Comparison of ENCODE assay signal across 15 mouse cellular contexts in genomic region chr5:53376856-53377255, GRCm38 (mm10).
DNase-seq lines count a peak whose midpoint lies in the region; ATAC-seq and TF ChIP-seq lines count a peak whose summit lies in the region.
"Had no signal": no experiment of that assay in that cellular context is flagged by ENCODE, and none has a peak within 500 bp of the region (broad histone marks: within the 10 kb centered on the region; RNA-seq: fewer than 3 reads in every experiment).

No protein-coding gene starts in this region.

- peak overlapping the region; percentile 84 for H3K27ac ChIP-seq in gastrocnemius, adult 2 months
- H3K27ac ChIP-seq in embryonic facial prominence, embryonic 13.5 days = peak overlapping the region; percentile 73
- H3K27ac ChIP-seq in limb, embryonic 12.5 days = peak overlapping the region; percentile 58
- H3K27ac ChIP-seq in hindbrain, embryonic 14.5 days = no peak overlapping the region
- H3K27ac ChIP-seq: forebrain, embryonic 10.5 days; liver, embryonic 14.5 days; neural tube, embryonic 15.5 days had no signal

- intact Hi-C loops in gastrocnemius, adult 2 months (cut with DNase I) = loop anchor here (5.0 kb wide), 1 partner anchor 140 kb away; no protein-coding TSS in a partner anchor
- intact Hi-C loops in gastrocnemius, postnatal 36 days (cut with DNase I) = loop anchor here (5.0 kb wide), 1 partner anchor 215 kb away; no protein-coding TSS in a partner anchor

- no peak overlapping the region for H3K4me3 ChIP-seq in gastrocnemius, adult 2 months
- no peak overlapping the region for H3K4me3 ChIP-seq in embryonic facial prominence, embryonic 13.5 days
- no peak overlapping the region for H3K4me3 ChIP-seq in limb, embryonic 12.5 days (replicated peaks)
- H3K4me3 ChIP-seq in hindbrain, embryonic 14.5 days (replicated peaks; ENCODE audit: low read length) = no peak overlapping the region
- H3K4me3 ChIP-seq: forebrain, embryonic 10.5 days; neural tube, embryonic 15.5 days had no signal

- no peak for ATAC-seq in embryonic facial prominence, embryonic 13.5 days (ENCODE audit: insufficient number of reproducible peaks, insufficient read depth, low FRiP score, low TSS enrichment, low read depth)
- no peak for ATAC-seq in limb, embryonic 12.5 days (ENCODE audit: insufficient number of reproducible peaks, insufficient read depth, low FRiP score, low TSS enrichment, low read depth)
- ATAC-seq in hindbrain, embryonic 14.5 days (ENCODE audit: low FRiP score) = no peak
- ATAC-seq: inflammation-experienced regulatory T-cells, adult 6 months had no signal

- no peak overlapping the region for H3K4me2 ChIP-seq in embryonic facial prominence, embryonic 13.5 days
- H3K4me2 ChIP-seq in limb, embryonic 12.5 days = no peak overlapping the region
- no peak overlapping the region for H3K4me2 ChIP-seq in hindbrain, embryonic 14.5 days (replicated peaks)
- H3K4me2 ChIP-seq: neural tube, embryonic 15.5 days had no signal

- peaks cover 54% of the 10 kb centered on the region for H3K4me1 ChIP-seq in embryonic facial prominence, embryonic 13.5 days
- peaks cover 79% of the 10 kb centered on the region for H3K4me1 ChIP-seq in limb, embryonic 12.5 days (replicated peaks)
- peaks cover 4% of the 10 kb centered on the region; the same call in 1 of the 2 replicates for H3K4me1 ChIP-seq in hindbrain, embryonic 14.5 days (replicated peaks; ENCODE audit: control insufficient read depth, insufficient read depth, low read length)

- no peaks in the 10 kb centered on the region for H3K36me3 ChIP-seq in embryonic facial prominence, embryonic 13.5 days
- no peaks in the 10 kb centered on the region for H3K36me3 ChIP-seq in limb, embryonic 12.5 days
- no peaks in the 10 kb centered on the region for H3K36me3 ChIP-seq in hindbrain, embryonic 14.5 days (replicated peaks; ENCODE audit: control insufficient read depth, insufficient read depth)
- H3K36me3 ChIP-seq: forebrain, embryonic 10.5 days; neural tube, embryonic 15.5 days had no signal

- no peaks in the 10 kb centered on the region for H3K9me3 ChIP-seq in embryonic facial prominence, embryonic 13.5 days
- no peaks in the 10 kb centered on the region for H3K9me3 ChIP-seq in limb, embryonic 12.5 days
- no peaks in the 10 kb centered on the region for H3K9me3 ChIP-seq in hindbrain, embryonic 14.5 days (ENCODE audit: control insufficient read depth, low read length)
- H3K9me3 ChIP-seq: forebrain, embryonic 10.5 days; neural tube, embryonic 15.5 days had no signal

- no peak overlapping the region for H3K9ac ChIP-seq in embryonic facial prominence, embryonic 13.5 days
- H3K9ac ChIP-seq in limb, embryonic 12.5 days (replicated peaks) = no peak overlapping the region
- H3K9ac ChIP-seq in hindbrain, embryonic 14.5 days = no peak overlapping the region
- H3K9ac ChIP-seq: liver, embryonic 14.5 days; neural tube, embryonic 15.5 days had no signal

- peak; percentile 59 for DNase-seq in gastrocnemius, adult 2 months
- no peak for DNase-seq in gastrocnemius, postnatal 36 days
- peak; percentile 66 for DNase-seq in 3T3-L1 (ENCODE audit: low read depth, low spot score)
- DNase-seq in hindbrain, embryonic 14.5 days (ENCODE audit: low spot score) = no peak
- no peak for DNase-seq in ovary, postnatal 36 days (ENCODE audit: low spot score)
- no peak for DNase-seq in urinary bladder, postnatal 25 days (ENCODE audit: low spot score)
- DNase-seq: adrenal gland, postnatal 25 days; cerebellum, adult 9-10 months; midbrain, embryonic 14.5 days had no signal

- no peaks in the 10 kb centered on the region for H3K27me3 ChIP-seq in embryonic facial prominence, embryonic 13.5 days
- H3K27me3 ChIP-seq in limb, embryonic 12.5 days = peaks cover 25% of the 10 kb centered on the region
- no peaks in the 10 kb centered on the region for H3K27me3 ChIP-seq in hindbrain, embryonic 14.5 days (ENCODE audit: control insufficient read depth, insufficient read depth, low read length)
- H3K27me3 ChIP-seq: neural tube, embryonic 15.5 days had no signal

- WGBS in embryonic facial prominence, embryonic 13.5 days = 11% methylated on average over 7 of the region's 7 CpGs
- WGBS in limb, embryonic 12.5 days = 10% methylated on average over 7 of the region's 7 CpGs
- WGBS in hindbrain, embryonic 14.5 days = 72% methylated on average over 7 of the region's 7 CpGs

- no peak for TF ChIP-seq CTCF in gastrocnemius, adult 2 months (IDR thresholded peaks at IDR 0.05)

Comparison
In these comparisons a context has a peak if more than half of its experiments do, and no peak if none do; other contexts are left out.
1. DNase-seq: peak in gastrocnemius, adult 2 months (single experiment) and 3T3-L1 (single experiment); none in gastrocnemius, postnatal 36 days (0 of 2), hindbrain, embryonic 14.5 days (single experiment), ovary, postnatal 36 days (single experiment) and urinary bladder, postnatal 25 days (single experiment).